Mouse (Mus musculus): ENCODE measurements around the gene Nr4a3.

DNA sequence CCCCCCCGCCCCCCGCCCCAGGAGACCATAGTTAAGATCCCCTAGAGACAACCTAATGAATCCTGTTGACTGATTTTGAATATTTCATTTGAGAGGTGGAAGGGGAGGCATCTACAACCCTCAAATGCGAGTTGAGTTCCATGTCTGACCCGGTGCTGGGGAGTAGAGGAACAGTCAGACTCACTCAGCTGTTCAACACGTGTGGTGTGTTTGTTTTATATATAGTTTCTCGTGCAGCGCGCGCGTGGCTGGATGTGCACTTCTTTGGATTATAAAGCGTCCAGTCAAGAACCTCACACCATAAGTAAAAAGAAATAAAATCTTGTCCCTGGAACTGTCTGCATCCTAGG, 837 bp upstream of the Nr4a3 start:
- TF ChIP-seq GATA1 (IDR thresholded peaks at IDR 0.05; ENCODE audit: low read length) (no peak), TAL1 (IDR thresholded peaks at IDR 0.05; ENCODE audit: low read length) (no peak)

All from erythroblast, embryonic 14.5 days (primary cell).